Mouse (Mus musculus): Measurements from ENCODE around the gene Eras. TPM values are rescaled to one million over a fixed set of nuclear protein-coding genes. Genes with fewer than 3 reads are reported as not detected.
"Not testable (repeated sequence)": the region's sequence is repeated elsewhere in the genome, so short reads cannot be mapped to it uniquely, and the experiment has no call there.

Eras gene
- polyA plus RNA-seq, 1 experiment: not detected

GRCm38 (mm10) chrX:7947900-7948492 is 19.6 kb upstream of the Eras start:
- H3K27ac ChIP-seq (ENCODE audit: insufficient read depth, low read length): 0 out of 2 replicates have a peak overlapping the region, but pooled peaks have one; percentile 9
- H3K4me3 ChIP-seq (ENCODE audit: insufficient read depth, low read length): peak overlapping the region; percentile 34

GRCm38 (mm10) chrX:7947108-7947899 is 18.9 kb upstream of the Eras start, which contains the start of gene Hdac6:
Gene Hdac6, minus strand, starts transcription at chrX:7947889.
- 0 out of 2 replicates have a peak within 1 kb of the TSS, but pooled peaks have one; percentile 9 for H3K27ac ChIP-seq (ENCODE audit: insufficient read depth, low read length)
- TF ChIP-seq POLR2A (IDR thresholded peaks at IDR 0.05; ENCODE audit: low read depth, low read length): peak; percentile 73
- TF ChIP-seq CTCF (IDR thresholded peaks at IDR 0.05; ENCODE audit: borderline replicate concordance, insufficient read depth, low read length): no peak
- H3K4me1 ChIP-seq (ENCODE audit: control insufficient read depth, insufficient read depth, low read length): no peaks in the 10 kb centered on the region

More at GRCm38 (mm10) chrX:7947900-7948492, 19.6 kb upstream of the Eras start:
- H3K4me1 ChIP-seq (ENCODE audit: control insufficient read depth, insufficient read depth, low read length): no peaks in the 10 kb centered on the region
- TF ChIP-seq POLR2A (IDR thresholded peaks at IDR 0.05; ENCODE audit: low read depth, low read length) (peak; percentile 58), CTCF (IDR thresholded peaks at IDR 0.05; ENCODE audit: borderline replicate concordance, insufficient read depth, low read length) (no peak)

GRCm38 (mm10) chrX:7945618-7946017 is 17.2 kb upstream of the Eras start:
- Histone ChIP-seq H3K4me3 (ENCODE audit: insufficient read depth, low read length) (no peak overlapping the region), H3K4me1 (ENCODE audit: control insufficient read depth, insufficient read depth, low read length) (no peaks in the 10 kb centered on the region), H3K27ac (ENCODE audit: insufficient read depth, low read length) (no peak overlapping the region)
- TF ChIP-seq POLR2A (IDR thresholded peaks at IDR 0.05; ENCODE audit: low read depth, low read length): no peak
- TF ChIP-seq CTCF (IDR thresholded peaks at IDR 0.05; ENCODE audit: borderline replicate concordance, insufficient read depth, low read length): no peak

More at GRCm38 (mm10) chrX:7947108-7947899, 18.9 kb upstream of the Eras start, which contains the start of gene Hdac6:
- H3K4me3 ChIP-seq (ENCODE audit: insufficient read depth, low read length): peak within 1 kb of the TSS; percentile 76

- H3K27ac ChIP-seq (ENCODE audit: insufficient read depth, low read length): no peak overlapping the region
- TF ChIP-seq CTCF (IDR thresholded peaks at IDR 0.05; ENCODE audit: borderline replicate concordance, insufficient read depth, low read length) (no peak), POLR2A (IDR thresholded peaks at IDR 0.05; ENCODE audit: low read depth, low read length) (no peak)
- no peak overlapping the region for H3K4me3 ChIP-seq (ENCODE audit: insufficient read depth, low read length)
- H3K4me1 ChIP-seq (ENCODE audit: control insufficient read depth, insufficient read depth, low read length): no peaks in the 10 kb centered on the region
Measured at GRCm38 (mm10) chrX:7937667-7938066, 9.3 kb upstream of the Eras start.

GRCm38 (mm10) chrX:7936874-7937273 is 8.5 kb upstream of the Eras start:
- no peaks in the 10 kb centered on the region for H3K4me1 ChIP-seq (ENCODE audit: control insufficient read depth, insufficient read depth, low read length)
- H3K27ac ChIP-seq (ENCODE audit: insufficient read depth, low read length): no peak overlapping the region

GRCm38 (mm10) chrX:7927116-7927515 is 1.3 kb downstream of the Eras start:
- H3K27ac ChIP-seq (ENCODE audit: insufficient read depth, low read length): no peak overlapping the region
- no peaks in the 10 kb centered on the region for H3K4me1 ChIP-seq (ENCODE audit: control insufficient read depth, insufficient read depth, low read length)
- TF ChIP-seq POLR2A (IDR thresholded peaks at IDR 0.05; ENCODE audit: low read depth, low read length): no peak
- no peak for TF ChIP-seq CTCF (IDR thresholded peaks at IDR 0.05; ENCODE audit: borderline replicate concordance, insufficient read depth, low read length)
- no peak overlapping the region for H3K4me3 ChIP-seq (ENCODE audit: insufficient read depth, low read length)

More at GRCm38 (mm10) chrX:7936874-7937273, 8.5 kb upstream of the Eras start:
- no peak overlapping the region for H3K4me3 ChIP-seq (ENCODE audit: insufficient read depth, low read length)
- TF ChIP-seq POLR2A (IDR thresholded peaks at IDR 0.05; ENCODE audit: low read depth, low read length) (no peak), CTCF (IDR thresholded peaks at IDR 0.05; ENCODE audit: borderline replicate concordance, insufficient read depth, low read length) (no peak)

GRCm38 (mm10) chrX:7926266-7926665 is 2.1 kb downstream of the Eras start:
- Histone ChIP-seq H3K4me1 (ENCODE audit: control insufficient read depth, insufficient read depth, low read length) (no peaks in the 10 kb centered on the region), H3K27ac (ENCODE audit: insufficient read depth, low read length) (no peak overlapping the region), H3K4me3 (ENCODE audit: insufficient read depth, low read length) (no peak overlapping the region)
- TF ChIP-seq CTCF (IDR thresholded peaks at IDR 0.05; ENCODE audit: borderline replicate concordance, insufficient read depth, low read length) (no peak), POLR2A (IDR thresholded peaks at IDR 0.05; ENCODE audit: low read depth, low read length) (no peak)

GRCm38 (mm10) chrX:7922032-7922431 is 6.4 kb downstream of the Eras start:
- Histone ChIP-seq H3K27ac (ENCODE audit: insufficient read depth, low read length) (no peak overlapping the region), H3K4me3 (ENCODE audit: insufficient read depth, low read length) (no peak overlapping the region), H3K4me1 (ENCODE audit: control insufficient read depth, insufficient read depth, low read length) (no peaks in the 10 kb centered on the region)
- TF ChIP-seq CTCF (IDR thresholded peaks at IDR 0.05; ENCODE audit: borderline replicate concordance, insufficient read depth, low read length) (no peak), POLR2A (IDR thresholded peaks at IDR 0.05; ENCODE audit: low read depth, low read length) (no peak)

- no peaks in the 10 kb centered on the region for H3K4me1 ChIP-seq (ENCODE audit: control insufficient read depth, insufficient read depth, low read length)
- no peak within 1 kb of the TSS for H3K27ac ChIP-seq (ENCODE audit: insufficient read depth, low read length)
- TF ChIP-seq CTCF (IDR thresholded peaks at IDR 0.05; ENCODE audit: borderline replicate concordance, insufficient read depth, low read length): no peak
- no peak for TF ChIP-seq POLR2A (IDR thresholded peaks at IDR 0.05; ENCODE audit: low read depth, low read length)
- H3K4me3 ChIP-seq (ENCODE audit: insufficient read depth, low read length): no peak within 1 kb of the TSS
Measured at GRCm38 (mm10) chrX:7919601-7920383, 8.6 kb downstream of the Eras start, which contains the start of gene Pcsk1n. Gene Pcsk1n, plus strand, starts transcription at chrX:7919822.

- not testable (repeated sequence) for H3K27ac ChIP-seq (ENCODE audit: insufficient read depth, low read length); H3K4me1 ChIP-seq (ENCODE audit: control insufficient read depth, insufficient read depth, low read length); H3K4me3 ChIP-seq (ENCODE audit: insufficient read depth, low read length)
Measured at GRCm38 (mm10) chrX:7917960-7918359, 10.4 kb downstream of the Eras start.

- H3K4me3 ChIP-seq (ENCODE audit: insufficient read depth, low read length); H3K4me1 ChIP-seq (ENCODE audit: control insufficient read depth, insufficient read depth, low read length); H3K27ac ChIP-seq (ENCODE audit: insufficient read depth, low read length): not testable (repeated sequence)
Measured at GRCm38 (mm10) chrX:7915669-7916068, 12.7 kb downstream of the Eras start.

Measured in embryonic fibroblast, embryonic 13.5 days (primary cell).